Mouse (Mus musculus) urinary bladder, adult 18-20 months (tissue): ENCODE measurements around the gene Pak2.
A peak's percentile ranks its signal among the peaks of the same experiment; 100 is the strongest.

Experiments
- DNase-seq, 2 experiments: peaks; one replicate each; pipeline ENCODE4 v3.0.0; 2022; ENCODE audit warnings: low spot score in 2 of 2, mixed read lengths in 2 of 2

Gene Pak2

DNA sequence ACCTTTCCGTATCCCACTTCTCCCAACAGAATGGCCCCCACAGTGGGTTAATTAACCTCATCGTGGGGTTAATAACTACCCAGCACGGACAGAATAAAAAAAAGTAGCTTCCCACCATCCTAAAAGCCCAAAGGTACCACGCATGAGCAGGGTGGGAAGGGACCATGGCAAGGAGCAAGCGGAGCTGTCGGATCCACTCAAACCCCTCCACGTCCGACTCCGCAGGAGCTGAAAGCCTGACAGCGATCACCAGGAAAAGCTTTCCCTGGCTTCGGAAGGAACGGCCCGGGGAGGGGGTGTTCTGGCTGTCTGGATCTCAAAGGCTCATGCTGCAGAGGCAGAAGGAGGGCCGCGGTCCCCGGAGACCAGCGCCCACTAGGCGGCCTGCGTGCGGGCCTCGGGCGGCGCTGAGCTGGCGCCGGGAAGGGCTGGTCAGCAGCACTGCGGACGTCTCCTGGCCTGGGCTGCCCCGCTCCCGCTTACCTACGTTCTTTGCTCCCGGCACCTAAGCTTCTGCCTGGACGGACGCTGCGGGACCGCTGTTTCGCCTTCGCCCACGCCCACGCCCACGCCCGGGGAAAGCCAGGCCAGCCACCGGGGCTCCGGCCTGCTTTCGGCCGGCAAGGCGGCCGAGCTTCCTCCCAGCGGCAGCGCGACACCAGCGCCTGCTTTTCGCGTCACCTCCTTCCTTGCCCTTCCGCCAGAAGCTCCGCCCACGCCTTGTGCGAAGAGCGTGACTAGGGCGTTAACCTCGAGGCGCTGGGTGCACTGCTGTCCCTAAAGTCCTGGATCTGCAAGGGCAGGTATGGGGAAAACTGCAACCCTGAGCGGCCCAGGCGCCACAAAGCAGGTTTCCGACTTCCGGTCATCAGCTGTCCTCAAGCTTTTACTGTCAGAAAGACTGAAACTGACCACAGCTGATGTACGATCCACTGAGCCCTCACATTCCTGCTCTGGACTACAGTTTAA lies 76.3 kb downstream of the Pak2 start, which contains the start of gene Senp5:
Senp5 (minus strand) TSS at position 779 of the 969 bp plus-strand sequence.
- DNase-seq, result peak; percentile 86 to 91

DNA sequence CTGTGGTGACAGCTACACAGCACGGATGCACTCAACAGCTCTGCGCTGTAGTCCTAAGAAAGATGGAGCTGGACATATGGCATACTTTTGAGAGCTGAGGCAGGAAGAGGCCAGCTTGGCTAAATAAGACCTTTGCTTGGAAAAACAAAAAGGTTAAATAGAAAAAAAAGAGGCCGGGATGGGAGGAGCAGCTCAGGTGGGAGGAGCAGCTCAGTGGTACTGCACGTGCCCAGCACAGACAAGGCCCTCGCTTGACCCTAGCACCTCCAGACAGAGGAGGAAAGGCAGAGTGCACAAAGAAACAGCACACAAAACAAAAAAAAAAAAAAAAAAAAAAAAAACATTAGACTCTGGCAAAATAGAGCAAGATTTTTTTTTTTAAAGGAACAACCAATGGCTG lies 82.8 kb downstream of the Pak2 start:
- DNase-seq, result no peak

DNA sequence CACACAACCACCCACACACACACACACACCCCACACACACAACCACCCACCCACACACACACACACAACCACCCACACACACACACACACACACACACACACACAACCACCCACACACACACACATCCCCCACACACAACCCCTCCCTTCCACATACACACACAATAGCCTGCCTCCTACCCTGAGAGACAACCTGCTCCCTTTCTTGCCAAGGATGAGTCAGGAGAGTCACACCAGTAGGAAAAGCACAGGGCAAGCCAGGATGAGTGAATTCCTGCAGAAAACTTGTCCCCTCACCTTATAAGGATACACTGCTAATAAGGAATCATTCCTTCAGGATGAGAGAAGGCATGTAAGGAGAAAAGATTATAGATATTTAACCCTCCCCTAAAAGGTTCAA lies 85.2 kb downstream of the Pak2 start:
- no peak for DNase-seq

DNA sequence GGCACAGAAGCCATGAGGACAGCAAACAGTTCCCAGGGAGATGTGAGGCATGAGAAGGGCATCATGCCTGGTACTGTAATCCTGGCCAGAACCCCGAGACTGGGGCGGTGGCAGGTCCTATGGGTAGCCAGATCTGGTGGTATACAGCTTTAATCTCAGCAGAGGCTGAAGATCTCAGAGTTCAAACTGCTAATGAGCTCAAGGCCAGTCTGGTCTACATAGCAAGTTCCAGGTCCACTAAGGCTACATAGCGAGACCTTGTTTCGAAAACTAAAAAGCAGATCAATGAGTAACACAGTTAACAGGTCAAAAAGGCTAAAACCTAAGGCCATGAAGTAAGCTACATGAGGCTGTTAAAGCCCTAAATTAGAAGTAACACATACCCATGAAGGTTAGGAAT lies 85.9 kb downstream of the Pak2 start:
- no peak for DNase-seq

DNA sequence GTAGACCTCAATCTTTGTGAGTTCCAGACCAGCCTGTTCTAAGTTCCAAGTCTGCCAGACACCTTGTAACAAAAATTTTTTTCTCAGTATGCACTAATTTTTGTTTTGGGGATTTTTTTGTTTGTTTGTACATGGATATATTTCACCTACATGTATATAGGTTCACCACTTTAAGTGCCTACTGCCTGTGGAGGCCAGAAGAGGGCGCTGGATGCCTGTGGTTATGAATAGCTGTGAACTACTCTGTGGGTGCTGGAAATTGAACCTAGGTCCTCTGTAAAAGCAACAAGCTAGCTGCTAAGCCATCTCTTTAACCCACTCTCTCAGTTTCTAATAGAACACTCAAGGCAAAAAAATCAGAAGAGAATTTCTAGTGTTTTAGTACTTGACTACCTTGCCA lies 87.1 kb downstream of the Pak2 start:
- no peak for DNase-seq

DNA sequence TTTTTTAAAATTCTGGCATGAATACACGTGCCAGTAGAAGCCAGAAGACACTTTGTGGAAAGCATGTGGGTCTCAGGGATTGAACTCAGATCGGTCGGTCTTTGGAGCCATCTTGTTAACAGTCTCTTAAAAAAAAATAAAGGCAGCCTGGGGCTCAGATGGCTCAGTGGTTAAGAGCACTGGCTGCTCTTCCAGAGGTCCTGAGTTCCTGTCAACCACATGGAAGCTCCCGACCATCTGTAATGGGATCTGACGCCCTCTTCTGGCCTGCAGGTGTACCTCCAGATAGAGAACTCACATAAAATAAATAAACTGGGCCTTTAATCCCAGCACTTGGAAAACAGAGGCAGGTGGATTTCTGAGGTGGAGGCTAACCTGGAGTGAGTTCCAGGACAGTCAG lies 98.2 kb downstream of the Pak2 start:
- DNase-seq, result no peak

DNA sequence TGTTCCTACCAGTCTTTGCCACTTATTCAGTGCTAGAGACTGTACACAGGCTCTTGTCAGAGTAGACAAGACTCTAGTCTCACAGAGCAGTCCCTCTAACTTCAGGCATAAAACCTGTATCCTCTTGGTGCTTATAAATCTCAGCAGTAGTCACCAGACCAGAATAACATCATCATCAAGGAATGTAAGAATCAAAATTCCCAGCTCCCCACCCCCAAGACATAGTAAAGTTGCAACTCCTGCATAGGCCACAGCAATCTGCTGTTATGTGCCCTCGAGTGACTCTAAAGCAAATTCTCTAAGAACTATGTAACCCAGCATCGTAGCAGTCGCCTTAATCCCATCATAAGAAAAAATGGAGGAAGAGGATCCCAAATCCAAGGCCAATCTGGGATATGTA lies 99.6 kb downstream of the Pak2 start:
- DNase-seq, result no peak

- no peak for DNase-seq
Measured at GRCm38 (mm10) chr16:31975258-31975657, 103.9 kb downstream of the Pak2 start.
